Mouse (Mus musculus): ENCODE results near the gene Gosr2. TPM values are rescaled to one million over a fixed set of nuclear protein-coding genes. Genes with fewer than 3 reads are reported as not detected.

Gosr2 gene
- 10 to 100 TPM; 63.0 to 64.3 (median 64.0) TPM for total RNA-seq (2022)

DNA sequence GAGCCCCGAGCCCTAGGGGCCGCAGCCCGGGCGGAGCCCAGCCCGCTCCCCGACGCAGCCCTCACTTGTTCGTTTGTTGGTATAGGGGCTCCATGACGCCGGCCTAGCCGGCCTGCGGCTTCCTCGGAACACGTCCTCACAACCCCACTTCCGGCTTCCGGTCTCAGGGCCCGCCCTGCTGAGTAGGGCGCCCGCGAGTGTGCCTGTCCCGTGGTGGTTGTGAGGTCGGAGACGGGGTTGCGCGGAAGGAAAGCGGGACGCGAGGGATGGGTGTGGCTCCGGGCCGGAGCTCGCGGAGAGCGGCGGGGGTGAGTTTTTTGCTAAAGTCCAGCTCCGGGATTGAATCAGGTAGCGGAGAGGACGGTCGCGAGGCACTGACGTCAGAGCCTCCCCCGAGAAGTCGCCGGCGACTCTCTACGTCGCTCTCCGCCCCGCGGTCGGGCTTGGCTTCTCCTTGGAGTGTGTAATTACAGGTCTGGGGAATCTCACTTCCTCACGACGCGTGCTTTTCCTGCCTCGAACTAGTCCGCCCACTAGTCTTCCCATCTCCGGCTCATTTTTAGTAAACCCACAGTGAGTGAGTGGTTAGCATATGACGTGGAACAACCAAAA, at the start of gene Gosr2:
Gene Gosr2 (minus strand): TSS at position 334 of the 612 bp plus-strand sequence.
- peak; percentile 83 to 91 for DNase-seq (ENCODE audit: low spot score in 2 of 2)

GRCm38 (mm10) chr11:103735046-103735781, 37.5 kb upstream of the Gosr2 start:
- no peak for DNase-seq (ENCODE audit: low spot score in 2 of 2)

GRCm38 (mm10) chr11:103734411-103735045, 36.8 kb upstream of the Gosr2 start:
- no peak for DNase-seq (ENCODE audit: low spot score in 2 of 2)

DNA sequence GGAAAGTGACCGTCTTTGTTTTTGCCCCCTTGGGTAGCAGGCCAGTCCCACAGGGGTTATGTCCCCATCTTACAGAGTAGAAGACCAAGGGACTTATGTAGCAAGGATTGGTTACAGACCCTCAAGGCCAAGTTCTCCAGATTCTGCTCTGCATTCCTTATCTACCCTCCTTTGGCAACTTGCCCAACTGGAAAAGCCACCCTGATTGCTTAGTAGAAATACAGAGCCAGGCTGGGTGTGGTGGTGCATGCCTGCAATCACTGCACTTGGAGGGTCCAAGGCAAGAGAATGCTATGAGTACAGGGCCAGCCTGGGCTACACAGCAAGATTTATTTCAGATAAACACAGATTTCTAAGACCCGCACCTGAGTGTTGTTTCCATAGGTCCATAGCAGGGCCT, 36.3 kb upstream of the Gosr2 start:
- DNase-seq (ENCODE audit: low spot score in 2 of 2): no peak

- DNase-seq (ENCODE audit: low spot score in 2 of 2): no peak
Observed at GRCm38 (mm10) chr11:103733069-103733468, 35.4 kb upstream of the Gosr2 start.

GRCm38 (mm10) chr11:103732306-103732705, 34.6 kb upstream of the Gosr2 start:
- DNase-seq (ENCODE audit: low spot score in 2 of 2): no peak

DNA sequence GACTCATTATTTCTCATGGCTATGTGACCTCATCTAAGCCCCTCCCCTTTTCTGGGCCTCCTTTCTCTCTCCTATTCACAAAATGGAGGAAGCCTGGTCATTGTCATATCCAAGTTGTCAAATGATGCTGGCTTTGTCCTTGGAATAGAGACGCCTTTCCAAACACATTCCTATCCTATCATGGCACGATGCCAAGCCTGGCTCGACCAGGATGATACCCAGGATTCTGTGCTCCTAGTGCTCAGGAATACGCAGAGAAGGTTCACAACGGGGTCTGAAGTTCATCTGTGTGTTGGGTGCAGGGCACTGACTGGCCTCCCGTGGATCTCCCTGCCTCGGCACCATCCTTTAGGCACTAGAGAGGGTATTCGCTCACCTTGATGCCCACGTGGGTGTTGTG, 33.9 kb upstream of the Gosr2 start:
- no peak for DNase-seq (ENCODE audit: low spot score in 2 of 2)

DNA sequence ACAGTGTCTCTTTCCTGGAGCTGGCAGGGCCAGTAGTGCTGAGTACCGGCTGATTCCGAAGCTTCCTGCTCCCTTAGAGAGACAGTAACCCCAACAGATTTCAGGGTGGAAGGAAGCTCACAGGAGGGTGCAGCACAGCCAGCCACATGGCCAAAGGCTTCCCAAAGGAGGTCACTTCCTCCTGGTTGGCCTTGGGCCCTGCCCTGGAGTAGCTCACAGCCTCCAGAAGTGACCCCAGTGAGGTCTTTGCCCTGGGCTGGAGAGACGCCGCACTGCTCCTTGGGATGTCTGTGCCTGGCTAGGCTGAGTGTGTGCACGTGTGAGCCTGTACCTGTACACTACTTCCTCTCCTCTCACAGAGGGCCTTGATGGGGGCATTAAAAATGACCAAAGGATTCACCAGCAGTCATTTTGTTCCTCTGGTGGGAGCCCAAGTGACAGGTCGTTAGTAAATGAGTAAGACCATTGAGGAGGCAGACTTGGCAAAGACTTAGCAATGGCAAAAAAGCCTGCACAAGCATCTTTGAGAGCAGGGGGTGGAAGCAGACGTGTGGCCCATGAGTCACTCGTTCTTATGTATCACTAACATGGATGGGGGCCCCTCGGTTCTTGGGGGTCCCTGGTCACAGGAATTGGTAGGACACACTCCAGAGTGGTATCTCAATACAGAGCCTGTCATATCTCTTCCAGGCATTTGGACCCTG, 31.7 kb upstream of the Gosr2 start:
- DNase-seq (ENCODE audit: low spot score in 2 of 2): no peak

GRCm38 (mm10) chr11:103724331-103724771, 26.7 kb upstream of the Gosr2 start:
- peak in 1 of 2 experiments; percentile 14 for DNase-seq (ENCODE audit: low spot score in 2 of 2)

GRCm38 (mm10) chr11:103722040-103722481, 24.4 kb upstream of the Gosr2 start:
- no peak for DNase-seq (ENCODE audit: low spot score in 2 of 2)

DNA sequence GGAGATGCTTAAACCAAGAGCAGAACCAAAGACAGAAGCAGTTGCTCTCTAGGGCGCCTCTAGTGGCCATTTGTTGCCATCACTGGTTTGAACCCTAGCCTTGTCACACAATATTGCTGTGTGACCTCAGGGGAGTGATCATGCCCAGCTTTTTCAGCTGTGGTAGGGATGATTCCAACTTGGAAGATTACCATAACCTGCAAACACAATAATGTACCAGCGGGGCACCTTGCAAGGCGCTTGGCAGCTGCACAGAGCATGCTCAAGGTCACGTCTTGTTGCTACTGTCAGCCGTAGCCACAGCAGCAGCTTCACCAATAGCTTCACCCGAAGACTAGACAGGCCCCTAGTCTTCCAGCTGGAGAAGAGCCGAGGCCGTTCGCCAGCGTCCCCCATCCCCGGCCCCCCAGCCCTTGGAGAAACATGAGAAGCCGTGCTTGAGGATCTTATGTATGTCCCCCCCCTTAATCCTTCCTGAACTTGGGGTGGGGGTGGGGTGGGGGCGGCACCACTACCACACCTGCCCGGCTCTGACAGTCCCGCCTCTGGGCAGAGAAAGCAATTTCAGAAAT, 23.9 kb upstream of the Gosr2 start:
- DNase-seq (ENCODE audit: low spot score in 2 of 2): no peak

DNA sequence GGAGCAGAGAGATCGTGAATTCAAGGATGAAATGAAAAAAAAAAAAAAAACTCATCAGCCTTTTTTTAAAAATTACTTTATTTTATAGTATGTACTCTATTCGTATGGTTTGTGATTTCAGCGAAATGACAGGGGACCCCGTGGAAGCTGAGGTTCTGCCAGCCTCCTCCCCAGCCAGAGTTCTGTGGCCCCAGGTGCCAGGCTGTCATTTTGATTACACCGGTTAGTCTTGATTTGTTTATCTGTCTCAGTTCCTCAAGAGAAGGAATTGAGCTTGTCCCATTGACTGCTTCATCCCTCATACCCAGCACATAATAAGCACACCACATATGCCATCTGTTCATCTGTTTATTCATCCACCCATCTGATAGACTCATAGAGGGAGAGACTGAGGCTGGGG, 21.7 kb upstream of the Gosr2 start:
- no peak for DNase-seq (ENCODE audit: low spot score in 2 of 2)

- no peak for DNase-seq (ENCODE audit: low spot score in 2 of 2)
Observed at GRCm38 (mm10) chr11:103716971-103717370, 19.3 kb upstream of the Gosr2 start.

GRCm38 (mm10) chr11:103714074-103714473, 16.4 kb upstream of the Gosr2 start:
- DNase-seq (ENCODE audit: low spot score in 2 of 2): no peak

DNA sequence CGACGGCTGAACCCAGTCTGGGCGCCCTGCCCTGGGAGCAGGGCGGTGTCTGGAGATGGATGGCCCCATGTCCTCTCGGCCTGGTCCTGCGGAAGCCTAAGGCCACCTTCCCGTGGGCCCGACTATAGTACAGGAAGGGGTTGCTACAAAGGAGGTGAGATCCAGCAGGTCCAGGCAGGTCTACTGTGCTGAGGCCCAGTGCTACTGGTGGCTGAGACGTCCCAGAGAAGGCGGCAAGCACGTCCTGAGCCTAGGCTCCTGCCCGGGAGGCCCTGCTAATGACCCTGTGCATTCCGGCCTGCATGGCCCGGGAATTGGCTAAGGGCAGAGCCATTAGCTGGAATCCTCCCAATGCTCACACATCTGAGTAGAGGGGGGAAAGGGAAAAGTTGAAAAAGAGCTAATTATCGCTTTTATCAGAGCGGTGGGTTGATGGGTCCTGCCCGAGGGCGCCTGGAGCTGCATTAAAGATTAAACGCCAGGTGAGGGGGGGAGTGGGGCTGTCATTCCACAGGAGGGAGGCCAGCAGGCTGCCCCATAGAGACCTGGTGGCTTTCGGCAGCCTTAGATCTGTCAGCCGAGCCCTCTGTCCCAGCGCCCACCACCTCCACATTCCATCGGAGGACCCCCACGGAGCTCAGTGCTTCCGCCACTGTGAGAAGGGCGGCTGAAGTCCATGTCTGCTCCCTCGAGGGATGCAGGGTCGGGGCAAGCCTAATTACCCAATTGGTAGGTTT, 14.3 kb upstream of the Gosr2 start:
- no peak for DNase-seq (ENCODE audit: low spot score in 2 of 2)

DNA sequence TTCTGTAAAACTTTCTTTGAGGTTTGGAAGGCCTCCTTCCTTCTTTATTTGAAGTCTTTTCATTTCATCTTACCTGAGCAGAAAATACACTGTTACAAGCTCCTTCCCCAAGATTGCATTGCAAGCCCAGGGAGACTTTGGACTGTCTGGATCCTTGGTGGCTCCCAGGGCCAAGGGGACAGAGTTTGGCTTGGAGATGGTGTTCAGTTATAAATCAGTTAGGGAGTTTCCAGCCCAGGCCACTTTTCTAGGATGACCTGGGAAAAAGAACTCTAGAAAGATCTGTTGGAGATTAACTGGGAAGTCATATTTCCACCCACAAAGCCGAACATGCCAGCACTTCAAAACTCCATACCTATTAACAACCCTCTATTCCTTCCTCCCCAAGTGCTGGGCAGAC, 12.3 kb upstream of the Gosr2 start:
- no peak for DNase-seq (ENCODE audit: low spot score in 2 of 2)

- DNase-seq (ENCODE audit: low spot score in 2 of 2): no peak
Observed at GRCm38 (mm10) chr11:103707005-103707404, 9.3 kb upstream of the Gosr2 start.

DNA sequence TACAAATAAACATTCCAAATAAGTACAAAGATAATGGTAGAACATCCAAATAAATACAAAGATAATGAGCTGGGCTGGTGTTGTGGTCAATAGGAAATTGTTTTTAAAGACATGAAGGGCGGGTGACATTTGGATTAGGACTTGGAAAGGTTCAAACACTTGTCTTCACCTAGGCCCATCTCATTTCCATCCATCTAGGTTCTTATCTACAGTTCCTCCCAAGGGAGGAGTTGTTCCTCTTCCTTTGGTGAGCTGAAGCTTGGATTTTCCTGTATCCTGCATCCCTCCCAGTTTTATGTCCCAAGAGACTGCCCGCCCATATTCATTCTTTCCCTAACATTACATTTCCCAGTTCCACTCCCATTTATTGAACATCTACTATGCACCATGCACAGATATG, 528 bp upstream of the Gosr2 start:
- no peak for DNase-seq (ENCODE audit: low spot score in 2 of 2)

- DNase-seq (ENCODE audit: low spot score in 2 of 2): no peak
Observed at GRCm38 (mm10) chr11:103696851-103697564, 690 bp downstream of the Gosr2 start.

DNA sequence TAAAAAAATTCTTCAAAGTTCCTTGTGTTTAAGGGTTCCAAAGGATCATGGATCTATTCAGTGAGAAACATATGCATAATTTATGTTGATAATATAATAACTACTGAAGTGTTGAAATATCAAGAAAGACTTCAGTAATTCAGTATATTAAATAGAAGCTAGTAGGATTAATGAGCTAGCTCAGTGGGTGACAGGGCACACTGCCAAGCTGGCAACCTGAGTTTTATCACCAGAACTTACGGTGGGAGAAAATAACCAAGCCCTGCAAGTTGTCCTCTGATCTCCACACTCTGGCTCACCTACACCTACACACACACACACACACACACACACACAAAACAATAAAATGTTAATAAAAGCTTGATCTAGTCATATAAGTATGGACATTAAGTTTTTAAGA, 4.5 kb downstream of the Gosr2 start:
- no peak for DNase-seq (ENCODE audit: low spot score in 2 of 2)

All from layer of hippocampus, adult 8-10 months (tissue).